Mouse (Mus musculus) cerebellum, adult 8-10 months (tissue): ENCODE results near the gene Nxph1.

Source experiments
- DNase-seq: peaks from one replicate; pipeline ENCODE4 v3.0.0; 2022

The Nxph1 gene

GRCm38 (mm10) chr6:9147966-9148365, 199.7 kb downstream of the Nxph1 start:
- no peak for DNase-seq

- DNase-seq: no peak
Measured at GRCm38 (mm10) chr6:9149791-9150190, 201.6 kb downstream of the Nxph1 start.

GRCm38 (mm10) chr6:9159191-9159590, 211.0 kb downstream of the Nxph1 start:
- DNase-seq: peak; percentile 21

- DNase-seq: no peak
Measured at GRCm38 (mm10) chr6:9182477-9182876, 234.2 kb downstream of the Nxph1 start.

- no peak for DNase-seq
Measured at GRCm38 (mm10) chr6:9210730-9211129, 262.5 kb downstream of the Nxph1 start.

- DNase-seq: no peak
Measured at GRCm38 (mm10) chr6:9220724-9221453, 272.7 kb downstream of the Nxph1 start.

GRCm38 (mm10) chr6:9234802-9235201, 286.6 kb downstream of the Nxph1 start:
- peak; percentile 16 for DNase-seq

- DNase-seq: no peak
Measured at GRCm38 (mm10) chr6:9267998-9268397, 319.8 kb downstream of the Nxph1 start.
